Mouse (Mus musculus) liver, embryonic 16.5 days (tissue): Measurements from ENCODE around the gene Dus2. TPM values are rescaled to one million over a fixed set of nuclear protein-coding genes. Genes with fewer than 3 reads are reported as not detected.

Experiments used
- ATAC-seq: fragments of 200-750 bp; cut with Nextera tagmentation; 2 replicates; pipeline ENCODE4 v1.8.0; 2017; ENCODE audit warnings: low read depth, mild to moderate bottlenecking, moderate number of reproducible peaks, moderate library complexity
- H3K27ac ChIP-seq: fragments of 300-500 bp; sonication (generic); 2 replicates; pipeline ENCODE4 v1.5.1; 2014; ENCODE audit warnings: mild to moderate bottlenecking, low read length
- H3K27me3 ChIP-seq: fragments of 300-500 bp; sonication (generic); 2 replicates; pipeline ENCODE4 v1.6.1; 2014; ENCODE audit warnings: low read depth, low read length, mixed read lengths; ENCODE audit not compliant: control insufficient read depth, insufficient read depth
- H3K36me3 ChIP-seq: fragments of 300-500 bp; sonication (generic); 2 replicates; pipeline ENCODE4 v1.6.1; 2014; ENCODE audit warnings: mild to moderate bottlenecking; ENCODE audit not compliant: control insufficient read depth, insufficient read depth
- H3K4me1 ChIP-seq: fragments of 300-500 bp; sonication (generic); 2 replicates; pipeline ENCODE4 v1.6.1; 2014; ENCODE audit warnings: low read depth, low read length, mixed read lengths; ENCODE audit not compliant: control insufficient read depth
- H3K4me2 ChIP-seq: fragments of 300-500 bp; sonication (generic); 2 replicates; pipeline ENCODE4 v1.6.1; 2014; ENCODE audit warnings: low read depth, low read length, mixed read lengths
- H3K4me3 ChIP-seq: fragments of 300-500 bp; sonication (generic); 2 replicates; pipeline ENCODE4 v1.5.1; 2014; ENCODE audit warnings: low read depth, mild to moderate bottlenecking, low read length
- H3K9ac ChIP-seq: fragments of 300-500 bp; sonication (generic); 2 replicates; pipeline ENCODE4 v1.6.1; 2014; ENCODE audit warnings: low read depth, low read length
- H3K9me3 ChIP-seq: fragments of 300-500 bp; sonication (generic); replicated peaks from 2 replicates; pipeline ENCODE4 v1.6.1; 2016; ENCODE audit warnings: low read length; ENCODE audit not compliant: control insufficient read depth
- WGBS: fragments of 180-500 bp; shearing (Covaris S2); extraction: QIAGEN DNeasy Blood & Tissue Kit; methylation state at CpG from one replicate; pipeline ENCODE4 v1.1.7; 2014; ENCODE audit not compliant: insufficient replicate concordance; 5-methylcytosine and 5-hydroxymethylcytosine counted together
- polyA plus RNA-seq: library from polyadenylated mRNA; unstranded; fragments of >200 nt; fragmentation: Nextera tagmentation; extraction: Ambion mirVana; gene quantifications from 2 replicates; pipeline ENCODE4 v1.2.1, GENCODE M21; 2015

The Dus2 gene
- polyA plus RNA-seq, 1 experiment from 2014 or later, result 10.5 TPM

GRCm38 (mm10) chr8:105961101-105961500, 30.0 kb upstream of the Dus2 start:
- ATAC-seq, result no peak

GRCm38 (mm10) chr8:105961536-105961935, 29.6 kb upstream of the Dus2 start:
- Histone ChIP-seq H3K36me3 (no peaks in the 10 kb centered on the region), H3K4me3 (peak overlapping the region; percentile 3; the same call in 1 of the 2 replicates), H3K9ac (no peak overlapping the region), H3K27me3 (no peaks in the 10 kb centered on the region), H3K9me3 (no peaks in the 10 kb centered on the region), H3K4me1 (peaks cover 47% of the 10 kb centered on the region), H3K27ac (no peak overlapping the region), H3K4me2 (peak overlapping the region; percentile 44)
- ATAC-seq, result peak; percentile 22; the same call in 1 of the 2 replicates
- WGBS, result 28% methylated on average over 10 of the region's 10 CpGs

More at GRCm38 (mm10) chr8:105961101-105961500, 30.0 kb upstream of the Dus2 start:
- no peaks in the 10 kb centered on the region for H3K36me3 ChIP-seq
- no peak overlapping the region for H3K9ac ChIP-seq
- peaks cover 43% of the 10 kb centered on the region for H3K4me1 ChIP-seq
- WGBS, result 51% methylated on average over 14 of the region's 14 CpGs
- H3K27ac ChIP-seq, result no peak overlapping the region
- H3K9me3 ChIP-seq, result no peaks in the 10 kb centered on the region
- no peaks in the 10 kb centered on the region for H3K27me3 ChIP-seq
- H3K4me3 ChIP-seq, result peak overlapping the region; percentile 3; the same call in 1 of the 2 replicates
- H3K4me2 ChIP-seq, result peak overlapping the region; percentile 44

- Histone ChIP-seq H3K9ac (peak overlapping the region; percentile 84), H3K9me3 (no peaks in the 10 kb centered on the region), H3K27ac (peak overlapping the region; percentile 89), H3K4me2 (peak overlapping the region; percentile 96), H3K4me3 (peak overlapping the region; percentile 84), H3K27me3 (no peaks in the 10 kb centered on the region), H3K4me1 (peaks cover 56% of the 10 kb centered on the region), H3K36me3 (no peaks in the 10 kb centered on the region)
- ATAC-seq, result no peak
- 52% methylated on average over 12 of the region's 12 CpGs for WGBS
These were observed 26.5 kb upstream of the Dus2 start for GRCm38 (mm10) chr8:105964506-105965265.

- Histone ChIP-seq H3K4me3 (peak overlapping the region; percentile 84), H3K27ac (peak overlapping the region; percentile 89), H3K27me3 (no peaks in the 10 kb centered on the region), H3K4me1 (peaks cover 56% of the 10 kb centered on the region), H3K36me3 (no peaks in the 10 kb centered on the region), H3K4me2 (peak overlapping the region; percentile 96), H3K9ac (peak overlapping the region; percentile 84), H3K9me3 (no peaks in the 10 kb centered on the region)
- peak; percentile 49 for ATAC-seq
- 1% methylated on average over 40 of the region's 40 CpGs for WGBS
These were observed 25.8 kb upstream of the Dus2 start for GRCm38 (mm10) chr8:105965266-105965904.

- WGBS, result under 1% methylated on average over 47 of the region's 47 CpGs
- H3K9ac ChIP-seq, result peak within 1 kb of the TSS; percentile 84
- ATAC-seq, result peak; percentile 81
- no peaks in the 10 kb centered on the region for H3K27me3 ChIP-seq
- peaks cover 54% of the 10 kb centered on the region for H3K4me1 ChIP-seq
- peak within 1 kb of the TSS; percentile 84 for H3K4me3 ChIP-seq
- no peaks in the 10 kb centered on the region for H3K9me3 ChIP-seq
- H3K4me2 ChIP-seq, result peak within 1 kb of the TSS; percentile 96
- H3K27ac ChIP-seq, result peak within 1 kb of the TSS; percentile 89
- H3K36me3 ChIP-seq, result no peaks in the 10 kb centered on the region
These were observed 25.2 kb upstream of the Dus2 start, which contains the start of gene Slc12a4 for GRCm38 (mm10) chr8:105965905-105966341. Slc12a4 (minus strand) TSS chr8:105966097.

- WGBS, result 7% methylated on average over 19 of the region's 19 CpGs
- peaks cover 45% of the 10 kb centered on the region for H3K4me1 ChIP-seq
- no peaks in the 10 kb centered on the region for H3K36me3 ChIP-seq
- H3K9ac ChIP-seq, result peak overlapping the region; percentile 84
- H3K4me3 ChIP-seq, result peak overlapping the region; percentile 84
- ATAC-seq, result peak; percentile 69
- no peaks in the 10 kb centered on the region for H3K9me3 ChIP-seq
- H3K4me2 ChIP-seq, result peak overlapping the region; percentile 96
- no peaks in the 10 kb centered on the region for H3K27me3 ChIP-seq
- H3K27ac ChIP-seq, result peak overlapping the region; percentile 89
These were observed 24.3 kb upstream of the Dus2 start for GRCm38 (mm10) chr8:105966692-105967311.

- Histone ChIP-seq H3K4me2 (no peak overlapping the region), H3K4me1 (peaks cover 30% of the 10 kb centered on the region), H3K27ac (no peak overlapping the region), H3K4me3 (no peak overlapping the region), H3K36me3 (no peaks in the 10 kb centered on the region), H3K27me3 (no peaks in the 10 kb centered on the region), H3K9me3 (no peaks in the 10 kb centered on the region), H3K9ac (no peak overlapping the region)
- ATAC-seq, result no peak
- 56% methylated on average over 1 of the region's 1 CpGs for WGBS
These were observed 21.8 kb upstream of the Dus2 start for GRCm38 (mm10) chr8:105969367-105969766.

GRCm38 (mm10) chr8:105971019-105971720, 20.0 kb upstream of the Dus2 start:
- Histone ChIP-seq H3K9me3 (no peaks in the 10 kb centered on the region), H3K4me2 (no peak overlapping the region), H3K27me3 (no peaks in the 10 kb centered on the region), H3K27ac (no peak overlapping the region), H3K9ac (no peak overlapping the region), H3K4me1 (peaks cover 14% of the 10 kb centered on the region), H3K36me3 (no peaks in the 10 kb centered on the region), H3K4me3 (no peak overlapping the region)
- WGBS, result 69% methylated on average over 8 of the region's 8 CpGs
- no peak for ATAC-seq
